Mouse (Mus musculus) neural tube, embryonic 14.5 days (tissue): ENCODE results near the gene Zfp599. TPM values are rescaled to one million over a fixed set of nuclear protein-coding genes. Genes with fewer than 3 reads are reported as not detected.
"Not testable (repeated sequence)": the region's sequence is repeated elsewhere in the genome, so short reads cannot be mapped to it uniquely, and the experiment has no call there.

Experiments used
- ATAC-seq: fragments of 200-750 bp; cut with Nextera tagmentation; 2 replicates; pipeline ENCODE4 v1.8.0; 2017; ENCODE audit warnings: low read depth, mild to moderate bottlenecking, moderate TSS enrichment, moderate library complexity
- H3K27ac ChIP-seq: fragments of 300-500 bp; sonication (generic); 2 replicates; pipeline ENCODE4 v1.5.1; 2014; ENCODE audit warnings: low read depth, mild to moderate bottlenecking, control low read depth, low read length, moderate library complexity, mixed read lengths
- H3K27me3 ChIP-seq: fragments of 300-500 bp; sonication (generic); 2 replicates; pipeline ENCODE4 v1.6.1; 2014; ENCODE audit warnings: low read length; ENCODE audit not compliant: control insufficient read depth, insufficient read depth
- H3K36me3 ChIP-seq: fragments of 300-500 bp; sonication (generic); 2 replicates; pipeline ENCODE4 v1.6.1; 2014; ENCODE audit warnings: low read length, mixed read lengths; ENCODE audit not compliant: control insufficient read depth, insufficient read depth
- H3K4me1 ChIP-seq: fragments of 300-500 bp; sonication (generic); 2 replicates; pipeline ENCODE4 v1.6.1; 2014; ENCODE audit warnings: low read length; ENCODE audit not compliant: control insufficient read depth, insufficient read depth
- H3K4me2 ChIP-seq: fragments of 300-500 bp; sonication (generic); 2 replicates; pipeline ENCODE4 v1.6.1; 2014; ENCODE audit warnings: mild to moderate bottlenecking, low read depth, low read length, control low read depth
- H3K4me3 ChIP-seq: fragments of 300-500 bp; sonication (generic); 2 replicates; pipeline ENCODE4 v1.5.1; 2014; ENCODE audit warnings: low read depth, low read length, control low read depth, mixed read lengths
- H3K9ac ChIP-seq: fragments of 300-500 bp; sonication (generic); replicated peaks from 2 replicates; pipeline ENCODE4 v1.6.1; 2014; ENCODE audit warnings: low read depth, mild to moderate bottlenecking, control low read depth, low read length, mixed read lengths
- H3K9me3 ChIP-seq: fragments of 300-500 bp; sonication (generic); 2 replicates; pipeline ENCODE4 v1.6.1; 2016; ENCODE audit warnings: low read length; ENCODE audit not compliant: control insufficient read depth
- WGBS: fragments of 180-500 bp; shearing (Covaris S2); extraction: QIAGEN DNeasy Blood & Tissue Kit; methylation state at CpG from one replicate; pipeline ENCODE4 v1.1.7; 2014; 5-methylcytosine and 5-hydroxymethylcytosine counted together
- polyA plus RNA-seq: library from polyadenylated mRNA; unstranded; fragments of >200 nt; fragmentation: Nextera tagmentation; extraction: Ambion mirVana; gene quantifications from 2 replicates; pipeline ENCODE4 v1.2.1, GENCODE M21; 2014

The Zfp599 gene
- polyA plus RNA-seq, 1 experiment from 2014 or later = 10.8 TPM

- H3K4me3 ChIP-seq = no peak overlapping the region
- no peaks in the 10 kb centered on the region for H3K4me1 ChIP-seq
- H3K27ac ChIP-seq = no peak overlapping the region
- no peaks in the 10 kb centered on the region for H3K9me3 ChIP-seq
- ATAC-seq = no peak
- no peak overlapping the region for H3K4me2 ChIP-seq
- 80% methylated on average over 15 of the region's 15 CpGs for WGBS
- no peaks in the 10 kb centered on the region for H3K27me3 ChIP-seq
- H3K36me3 ChIP-seq = no peaks in the 10 kb centered on the region
- H3K9ac ChIP-seq = no peak overlapping the region
These were observed 32.8 kb downstream of the Zfp599 start for GRCm38 (mm10) chr9:22226846-22227245.

GRCm38 (mm10) chr9:22226389-22226673 lies 33.4 kb downstream of the Zfp599 start:
- H3K4me1 ChIP-seq, H3K36me3 ChIP-seq, H3K27me3 ChIP-seq, H3K9me3 ChIP-seq, ATAC-seq, H3K27ac ChIP-seq, H3K9ac ChIP-seq: not testable (repeated sequence)
- 76% methylated on average over 7 of the region's 7 CpGs for WGBS
- Histone ChIP-seq H3K4me2 (peak overlapping the region; percentile 54; the same call in 1 of the 2 replicates), H3K4me3 (peak overlapping the region; percentile 56; the same call in 1 of the 2 replicates)

- Histone ChIP-seq H3K4me2 (peak within 1 kb of the TSS; percentile 54), H3K36me3 (no peaks in the 10 kb centered on the region), H3K4me1 (no peaks in the 10 kb centered on the region), H3K27me3 (no peaks in the 10 kb centered on the region), H3K4me3 (peak within 1 kb of the TSS; percentile 56), H3K27ac (peak within 1 kb of the TSS; percentile 72; the same call in 1 of the 2 replicates), H3K9ac (peak within 1 kb of the TSS; percentile 53), H3K9me3 (no peaks in the 10 kb centered on the region)
- ATAC-seq = peak; percentile 99
- 2% methylated on average over 35 of the region's 35 CpGs for WGBS
These were observed 33.9 kb downstream of the Zfp599 start, which contains the start of gene Zfp809 for GRCm38 (mm10) chr9:22225581-22226388. TSS of gene Zfp809 (plus strand) at chr9:22225714.

- H3K27ac ChIP-seq = 0 out of 2 replicates have a peak overlapping the region, but pooled peaks have one; percentile 39
- ATAC-seq = peak; percentile 45
These were observed 34.9 kb downstream of the Zfp599 start for GRCm38 (mm10) chr9:22224536-22225503.

GRCm38 (mm10) chr9:22224066-22224465 lies 35.6 kb downstream of the Zfp599 start:
- Histone ChIP-seq H3K4me3 (no peak overlapping the region), H3K4me2 (no peak overlapping the region), H3K36me3 (no peaks in the 10 kb centered on the region), H3K27ac (no peak overlapping the region), H3K27me3 (no peaks in the 10 kb centered on the region), H3K9ac (no peak overlapping the region), H3K4me1 (no peaks in the 10 kb centered on the region), H3K9me3 (no peaks in the 10 kb centered on the region)
- 93% methylated on average over 4 of the region's 4 CpGs for WGBS
- ATAC-seq = no peak

More at GRCm38 (mm10) chr9:22224536-22225503, 34.9 kb downstream of the Zfp599 start:
- Histone ChIP-seq H3K9me3 (no peaks in the 10 kb centered on the region), H3K27me3 (no peaks in the 10 kb centered on the region), H3K9ac (peak overlapping the region; percentile 53; the same call in 1 of the 2 replicates), H3K4me1 (no peaks in the 10 kb centered on the region), H3K4me2 (peak overlapping the region; percentile 54), H3K36me3 (no peaks in the 10 kb centered on the region), H3K4me3 (peak overlapping the region; percentile 56)
- WGBS = 27% methylated on average over 17 of the region's 17 CpGs

GRCm38 (mm10) chr9:22217858-22218493 lies 41.7 kb downstream of the Zfp599 start:
- 52% methylated on average over 8 of the region's 8 CpGs for WGBS

GRCm38 (mm10) chr9:22216705-22217104 lies 43.0 kb downstream of the Zfp599 start:
- Histone ChIP-seq H3K9me3 (no peaks in the 10 kb centered on the region), H3K4me2 (no peak overlapping the region), H3K27ac (no peak overlapping the region), H3K36me3 (no peaks in the 10 kb centered on the region), H3K9ac (no peak overlapping the region), H3K4me3 (no peak overlapping the region), H3K27me3 (no peaks in the 10 kb centered on the region), H3K4me1 (no peaks in the 10 kb centered on the region)
- no peak for ATAC-seq
- 54% methylated on average over 3 of the region's 3 CpGs for WGBS

More at GRCm38 (mm10) chr9:22217858-22218493, 41.7 kb downstream of the Zfp599 start:
- no peak overlapping the region for H3K9ac ChIP-seq
- no peaks in the 10 kb centered on the region for H3K4me1 ChIP-seq
- H3K27me3 ChIP-seq = no peaks in the 10 kb centered on the region
- H3K27ac ChIP-seq = no peak overlapping the region
- H3K4me3 ChIP-seq = no peak overlapping the region
- no peak overlapping the region for H3K4me2 ChIP-seq
- H3K36me3 ChIP-seq = no peaks in the 10 kb centered on the region
- no peak for ATAC-seq
- no peaks in the 10 kb centered on the region for H3K9me3 ChIP-seq

- H3K36me3 ChIP-seq = no peaks in the 10 kb centered on the region
- no peak overlapping the region for H3K9ac ChIP-seq
- no peak for ATAC-seq
- no peak overlapping the region for H3K4me3 ChIP-seq
- WGBS = 92% methylated on average over 2 of the region's 2 CpGs
- H3K4me2 ChIP-seq = no peak overlapping the region
- H3K4me1 ChIP-seq = no peaks in the 10 kb centered on the region
- no peak overlapping the region for H3K27ac ChIP-seq
- no peaks in the 10 kb centered on the region for H3K9me3 ChIP-seq
- no peaks in the 10 kb centered on the region for H3K27me3 ChIP-seq
These were observed 45.1 kb downstream of the Zfp599 start for GRCm38 (mm10) chr9:22214549-22214948.
